Mouse (Mus musculus) thymus, postnatal 25 days (tissue): Measurements from ENCODE around the gene Map1s.
A peak's percentile ranks its signal among the peaks of the same experiment; 100 is the strongest.
"Not testable (repeated sequence)": the region's sequence is repeated elsewhere in the genome, so short reads cannot be mapped to it uniquely, and the experiment has no call there.

Experiments used
- DNase-seq: peaks from one replicate; pipeline ENCODE4 v3.0.0; 2022

Map1s gene

DNA sequence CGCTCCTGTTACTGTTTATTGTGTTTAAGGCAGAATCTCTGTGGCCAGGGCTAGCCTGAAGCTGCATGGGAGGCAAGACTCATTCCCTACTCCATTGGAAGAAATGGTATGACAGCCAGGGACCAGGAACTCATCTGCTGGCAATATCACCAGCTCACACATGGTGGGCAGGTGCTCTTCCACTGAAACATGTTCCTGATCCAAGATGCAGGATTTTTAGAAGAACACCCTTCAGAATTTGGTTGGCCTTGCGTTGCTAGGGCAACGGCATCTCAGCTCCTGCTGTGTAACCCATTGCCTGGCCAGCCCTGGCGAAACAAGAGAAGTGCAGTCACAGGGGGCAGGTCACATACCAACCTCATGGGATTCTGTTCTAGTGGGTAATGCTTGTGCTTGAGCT, 26.2 kb upstream of the Map1s start:
- DNase-seq = no peak

DNA sequence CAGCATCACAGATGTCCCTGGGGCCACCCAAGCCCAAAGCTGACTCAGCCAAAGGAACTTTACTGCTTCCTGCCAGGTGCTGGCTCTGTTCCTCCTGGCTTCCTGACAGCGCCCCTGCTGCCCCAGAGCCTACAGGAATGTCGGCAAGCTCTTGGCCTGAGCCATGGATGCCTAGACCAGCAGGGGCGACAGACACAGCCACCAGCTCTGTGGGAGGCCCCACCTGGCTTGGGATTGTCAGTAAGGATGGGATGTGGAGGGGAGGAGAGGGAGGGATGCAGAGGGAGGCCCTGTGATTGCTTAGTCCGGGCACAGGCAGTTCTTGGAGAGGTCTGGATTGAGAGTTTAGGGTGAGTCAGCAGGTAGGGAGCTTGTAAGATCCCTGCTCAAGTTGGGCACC, 25.6 kb upstream of the Map1s start:
- no peak for DNase-seq

- no peak for DNase-seq
These were observed 25.2 kb upstream of the Map1s start for GRCm38 (mm10) chr8:70880546-70880945.

DNA sequence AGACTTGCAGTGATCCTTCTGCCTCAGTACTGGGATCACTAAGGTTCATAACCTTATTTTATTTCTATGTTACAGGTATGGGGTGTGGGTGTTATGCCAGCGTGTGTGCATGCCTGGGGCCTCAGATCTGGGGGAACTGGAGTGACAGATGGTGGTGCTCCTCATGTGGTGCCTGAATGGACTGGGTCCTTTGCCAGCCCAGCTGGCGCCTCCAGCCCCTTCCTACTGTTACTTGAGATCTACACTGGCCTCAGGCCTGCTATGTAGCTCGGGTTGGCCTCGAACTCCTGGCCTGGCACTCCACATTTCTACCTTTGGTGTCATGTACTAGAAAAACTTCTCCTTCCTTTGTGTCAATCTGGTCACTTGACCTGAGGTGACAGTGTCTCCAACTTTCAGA, 21.5 kb upstream of the Map1s start:
- no peak for DNase-seq

- DNase-seq = no peak
These were observed 21.0 kb upstream of the Map1s start for GRCm38 (mm10) chr8:70884683-70885082.

DNA sequence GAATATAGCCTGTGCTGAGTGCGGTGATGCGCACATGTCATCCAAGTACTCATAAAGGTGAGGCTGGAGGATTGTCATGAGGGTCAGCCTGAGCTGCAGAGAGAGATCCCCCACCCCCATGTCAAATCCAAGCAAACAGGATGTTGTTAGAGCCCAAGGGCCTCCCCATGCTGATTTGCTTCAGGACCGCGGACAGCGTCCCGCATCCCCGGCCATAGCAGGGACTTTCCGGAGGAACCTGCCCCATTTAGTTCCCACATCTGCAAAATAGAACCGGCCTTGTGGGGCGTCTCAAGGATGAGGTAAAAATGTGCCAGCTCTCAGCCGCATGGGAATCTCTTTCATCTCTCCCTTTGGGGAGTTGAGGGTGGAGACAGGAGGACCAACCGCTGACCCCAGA, 20.1 kb upstream of the Map1s start:
- no peak for DNase-seq

DNA sequence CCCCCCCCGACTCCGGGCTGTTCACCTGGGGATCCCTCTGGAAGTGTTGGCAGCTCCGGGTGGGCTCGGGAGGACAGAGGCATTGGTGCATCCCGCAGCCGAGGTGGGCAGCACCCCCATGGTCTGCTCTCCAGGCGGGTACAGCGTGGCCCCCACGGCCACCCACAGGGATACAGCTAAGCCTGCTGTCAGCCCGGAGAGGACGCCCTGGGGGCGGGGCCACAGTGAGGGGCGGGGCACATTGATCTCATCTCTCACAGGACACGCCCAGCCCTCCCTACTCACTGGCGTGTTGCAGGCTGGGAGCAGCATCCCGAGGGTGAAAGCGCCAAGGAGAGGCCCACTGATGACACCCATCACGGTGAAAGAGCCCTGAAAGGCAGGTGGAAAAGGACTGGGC, 18.1 kb upstream of the Map1s start:
- DNase-seq = no peak

DNA sequence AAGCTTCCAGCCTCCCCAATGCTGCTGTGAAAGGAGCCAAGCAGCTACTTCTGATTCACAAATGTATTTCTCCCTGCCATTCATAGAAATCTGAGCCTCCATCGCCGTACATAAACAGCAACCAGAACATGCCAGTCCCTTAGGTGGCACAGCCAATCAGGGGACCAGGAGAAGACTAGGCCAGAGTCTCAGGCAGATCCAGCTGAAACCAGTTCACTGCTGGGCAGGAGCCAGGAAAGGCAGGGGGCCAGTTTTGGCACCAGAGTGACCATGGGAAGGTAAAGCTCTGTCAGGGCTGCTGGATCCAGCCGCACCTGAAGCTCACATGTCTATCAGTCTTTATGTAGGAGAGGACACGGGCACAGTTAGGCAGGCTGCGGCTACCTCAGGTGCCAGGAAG, 15.1 kb upstream of the Map1s start:
- DNase-seq = no peak

GRCm38 (mm10) chr8:70891356-70891755, 14.4 kb upstream of the Map1s start:
- DNase-seq = no peak

- no peak for DNase-seq
These were observed 13.5 kb upstream of the Map1s start, which contains the start of gene Slc5a5 for GRCm38 (mm10) chr8:70892022-70892895. Gene Slc5a5 (minus strand): TSS chr8:70892757.

DNA sequence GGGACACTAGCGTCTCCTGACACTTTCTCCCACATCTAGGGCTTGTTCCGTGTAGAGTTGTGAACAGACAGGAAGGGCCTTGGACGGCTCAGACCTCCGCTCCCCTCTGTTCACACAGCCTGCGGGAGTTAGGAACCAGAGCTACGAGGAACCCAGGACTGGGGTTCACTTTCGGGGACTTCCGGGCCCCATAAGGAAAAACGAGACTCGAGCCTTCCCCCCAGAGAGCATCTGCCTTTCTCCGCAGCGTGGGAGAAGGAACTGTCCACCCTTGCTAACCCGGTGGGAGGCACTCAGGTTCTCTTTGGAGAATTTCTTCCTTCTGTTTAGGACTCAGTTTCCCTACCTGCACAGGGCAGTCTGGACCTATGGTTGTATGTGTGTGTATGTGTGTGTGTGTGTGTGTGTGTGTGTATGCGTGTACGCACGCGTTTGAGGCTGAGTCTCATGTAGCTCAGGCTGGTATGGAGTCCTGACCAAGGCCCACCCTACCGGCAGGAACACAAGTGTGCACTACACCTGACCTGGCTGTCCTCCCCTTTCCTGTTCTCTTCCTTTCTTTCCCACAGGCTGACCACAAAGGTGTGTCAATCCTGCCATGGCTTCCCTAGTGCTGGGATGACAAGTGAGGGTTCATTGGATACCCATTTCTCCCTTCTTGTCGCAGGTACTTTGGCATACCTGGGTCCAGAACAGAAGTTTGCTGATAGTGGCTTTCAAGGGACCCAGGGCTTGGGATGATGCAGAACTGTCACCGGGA, 12.7 kb upstream of the Map1s start:
- DNase-seq = no peak

DNA sequence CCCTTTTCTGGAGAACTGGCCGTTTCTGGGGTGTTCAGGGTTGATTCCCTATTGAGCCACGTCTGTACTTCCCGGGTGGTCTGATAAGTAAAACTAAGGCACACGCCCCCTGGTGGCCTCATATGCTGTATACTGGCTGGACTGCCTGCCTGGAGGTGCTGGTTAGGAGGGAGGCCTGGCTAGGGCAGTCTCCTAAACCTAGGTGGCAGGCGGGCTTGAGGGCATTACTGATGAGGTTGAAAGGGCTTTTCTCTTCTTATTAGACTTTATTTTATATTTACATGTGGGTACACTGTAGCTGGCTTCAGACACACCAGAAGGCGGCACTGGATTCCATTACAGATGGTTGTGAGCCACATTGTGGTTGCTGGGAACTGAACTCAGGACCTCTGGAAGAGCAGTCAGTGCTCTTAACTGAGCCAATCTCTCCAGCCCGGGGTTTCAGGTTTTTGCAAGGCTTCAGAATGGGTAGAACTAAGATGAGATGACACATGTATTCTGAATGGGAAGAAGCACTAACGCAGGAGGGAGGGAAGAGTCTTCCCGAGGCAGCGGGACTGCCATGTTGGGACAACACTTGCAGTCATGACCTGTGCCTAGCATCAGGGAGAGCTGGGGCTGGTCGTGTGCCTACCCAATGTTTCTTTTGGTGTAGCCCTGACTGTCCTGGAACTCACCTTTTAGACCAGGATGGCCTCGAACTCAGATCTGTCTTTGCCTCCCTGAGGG, 11.9 kb upstream of the Map1s start:
- peak; percentile 73 for DNase-seq

DNA sequence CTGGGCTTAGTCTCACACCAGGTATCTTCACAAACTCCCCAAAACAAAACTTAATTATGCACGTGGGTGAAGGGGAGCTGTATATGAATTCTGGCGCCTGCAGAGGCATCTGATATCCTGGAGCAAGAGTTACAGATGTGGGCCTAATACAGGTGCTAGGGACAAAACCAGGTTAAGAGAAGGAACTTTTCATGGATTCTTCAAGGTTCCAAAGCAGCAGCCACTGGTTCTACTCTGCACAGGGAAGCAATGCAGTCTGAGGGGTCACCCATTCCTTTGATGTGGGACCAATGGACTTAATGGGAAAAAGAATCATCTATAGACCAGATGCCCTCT, 11.4 kb upstream of the Map1s start:
- DNase-seq = no peak

DNA sequence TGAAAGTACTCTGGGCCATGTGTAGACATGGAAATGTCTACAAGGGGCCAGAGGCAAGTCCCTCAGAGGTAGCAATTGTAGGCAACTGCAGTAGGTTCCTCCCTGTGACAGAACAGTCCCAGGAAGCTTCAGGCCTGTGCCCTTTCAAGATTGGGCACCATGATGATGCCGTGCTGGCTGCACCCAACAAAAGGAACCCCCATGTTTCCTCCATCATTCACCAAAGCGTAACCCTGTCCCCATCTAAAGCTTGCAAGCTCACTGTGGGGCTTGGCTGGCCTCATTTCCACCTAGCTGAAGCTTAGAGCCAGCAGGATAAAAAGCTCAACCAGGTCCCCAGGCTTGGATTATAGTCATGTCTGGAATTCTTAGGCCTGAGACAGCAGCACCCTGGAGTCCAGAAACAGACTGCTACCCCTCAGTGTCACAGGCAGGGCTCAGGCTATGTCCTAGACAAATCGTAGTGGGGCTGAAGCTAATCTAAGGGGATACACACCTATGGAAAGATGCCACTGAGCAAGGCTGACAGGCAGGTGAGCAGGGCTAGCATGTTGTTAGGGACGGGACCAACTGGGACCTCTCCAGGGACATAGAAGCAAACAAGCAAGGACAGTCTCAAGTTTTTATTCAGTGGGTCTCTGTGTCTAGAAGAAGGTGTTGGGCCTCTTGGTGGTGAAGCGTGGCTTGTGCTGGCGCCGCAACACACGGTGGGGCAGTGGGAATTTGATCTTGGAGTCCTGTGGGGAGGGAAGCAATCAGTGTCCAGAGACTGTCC, 10.8 kb upstream of the Map1s start:
- no peak for DNase-seq

- DNase-seq = not testable (repeated sequence)
These were observed 10.0 kb upstream of the Map1s start for GRCm38 (mm10) chr8:70895571-70896259.

GRCm38 (mm10) chr8:70896316-70897020, 9.3 kb upstream of the Map1s start:
- DNase-seq = no peak

DNA sequence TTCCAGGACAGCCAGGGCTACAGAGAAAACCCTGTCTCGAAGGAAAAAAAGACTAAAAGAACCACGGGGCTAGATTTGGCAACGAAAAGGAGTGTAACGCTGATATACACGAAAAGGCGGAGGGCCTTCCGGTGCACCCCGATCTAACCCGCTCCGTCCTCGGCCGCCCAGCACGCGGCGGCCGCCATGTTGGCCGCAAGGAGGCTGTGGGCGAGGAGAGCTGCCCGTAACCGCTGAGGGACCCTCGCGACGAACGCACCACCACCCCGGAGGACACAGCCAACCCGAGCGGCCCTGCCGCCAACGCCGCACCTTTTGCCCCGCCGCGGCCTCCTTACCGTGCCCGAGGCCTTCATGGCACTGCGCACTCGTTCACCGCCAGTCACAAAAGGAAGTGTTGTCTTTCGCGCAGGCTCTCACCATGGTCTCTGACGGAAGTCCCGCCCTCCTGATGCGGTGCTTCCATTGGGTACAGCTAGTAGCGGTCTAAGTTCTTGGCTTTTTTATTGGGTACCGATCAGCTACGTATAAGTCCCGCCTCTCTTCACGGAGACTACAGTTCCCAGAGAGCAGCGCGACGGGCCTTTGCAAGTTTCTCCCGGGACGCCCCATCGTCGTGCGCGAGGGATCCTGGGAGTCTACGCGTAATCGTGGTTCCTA, 8.6 kb upstream of the Map1s start, which contains the start of gene Rpl18a:
Gene Rpl18a, minus strand, starts transcription at position 392 of the 660 bp plus-strand sequence.
- DNase-seq = peak; percentile 93

- DNase-seq = peak; percentile 87
These were observed 7.9 kb upstream of the Map1s start for GRCm38 (mm10) chr8:70897681-70898413.

DNA sequence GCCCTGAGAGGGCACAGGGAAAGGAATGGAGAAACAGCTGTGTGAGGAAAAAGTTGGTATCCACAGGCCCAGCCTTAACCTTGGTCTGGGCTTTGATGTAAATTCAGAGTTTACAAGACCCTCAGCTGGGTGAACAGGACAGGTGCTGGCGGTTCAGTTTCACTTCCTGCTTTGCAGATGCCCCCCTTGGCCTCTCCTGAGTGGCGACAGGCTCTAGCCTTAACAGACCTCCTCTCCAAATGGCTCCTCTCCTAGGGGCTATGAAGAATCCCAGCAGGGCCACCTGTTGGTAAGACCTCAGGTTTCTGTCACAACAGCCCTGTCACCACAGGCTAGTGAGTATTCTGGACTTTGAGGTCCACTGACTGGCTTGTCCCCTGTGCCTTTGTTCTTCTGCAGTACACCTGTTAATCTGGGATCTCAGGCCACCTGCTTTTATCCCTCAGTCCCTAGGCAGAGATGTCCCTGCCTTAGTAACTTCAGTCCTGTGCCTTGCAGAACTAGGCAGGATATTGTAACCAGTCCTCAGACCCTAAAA, 7.0 kb upstream of the Map1s start:
- DNase-seq = no peak

- DNase-seq = no peak
These were observed 6.5 kb upstream of the Map1s start for GRCm38 (mm10) chr8:70899226-70899625.
